Mouse (Mus musculus) hindbrain, embryonic 16.5 days (tissue): ENCODE results near the gene Endou. TPM values are rescaled to one million over a fixed set of nuclear protein-coding genes. Genes with fewer than 3 reads are reported as not detected.

Experiments used
- ATAC-seq: fragments of 200-750 bp; cut with Nextera tagmentation; 2 replicates; pipeline ENCODE4 v1.8.0; 2017; ENCODE audit warnings: moderate TSS enrichment, moderate library complexity
- H3K27ac ChIP-seq: fragments of 300-500 bp; sonication (generic); 2 replicates; pipeline ENCODE4 v1.5.1; 2014; ENCODE audit warnings: low read depth, mild to moderate bottlenecking, control low read depth, low read length, moderate library complexity
- H3K27me3 ChIP-seq: fragments of 300-500 bp; sonication (generic); replicated peaks from 2 replicates; pipeline ENCODE4 v1.6.1; 2014; ENCODE audit warnings: low read length; ENCODE audit not compliant: control insufficient read depth, insufficient read depth
- H3K36me3 ChIP-seq: fragments of 300-500 bp; sonication (generic); 2 replicates; pipeline ENCODE4 v1.6.1; 2014; ENCODE audit warnings: mild to moderate bottlenecking, low read length, moderate library complexity, mixed read lengths; ENCODE audit not compliant: control insufficient read depth, insufficient read depth
- H3K4me1 ChIP-seq: fragments of 300-500 bp; sonication (generic); 2 replicates; pipeline ENCODE4 v1.6.1; 2014; ENCODE audit warnings: low read depth, low read length; ENCODE audit not compliant: control insufficient read depth, insufficient read depth
- H3K4me2 ChIP-seq: fragments of 300-500 bp; sonication (generic); 2 replicates; pipeline ENCODE4 v1.6.1; 2014; ENCODE audit warnings: mild to moderate bottlenecking, low read length, control low read depth, moderate library complexity
- H3K4me3 ChIP-seq: fragments of 300-500 bp; sonication (generic); 2 replicates; pipeline ENCODE4 v1.5.1; 2014; ENCODE audit warnings: mild to moderate bottlenecking, low read length, control low read depth, moderate library complexity
- H3K9ac ChIP-seq: fragments of 300-500 bp; sonication (generic); 2 replicates; pipeline ENCODE4 v1.6.1; 2014; ENCODE audit warnings: low read depth, mild to moderate bottlenecking, control low read depth, low read length, moderate library complexity
- H3K9me3 ChIP-seq: fragments of 300-500 bp; sonication (generic); 2 replicates; pipeline ENCODE4 v1.6.1; 2014; ENCODE audit warnings: mild to moderate bottlenecking, low read length, moderate library complexity; ENCODE audit not compliant: control insufficient read depth
- WGBS: fragments of 180-500 bp; shearing (Covaris S2); extraction: QIAGEN DNeasy Blood & Tissue Kit; methylation state at CpG from one replicate; pipeline ENCODE4 v1.1.7; 2014; 5-methylcytosine and 5-hydroxymethylcytosine counted together
- polyA plus RNA-seq: library from polyadenylated mRNA; unstranded; fragments of >200 nt; fragmentation: Nextera tagmentation; extraction: Ambion mirVana; gene quantifications from 2 replicates; pipeline ENCODE4 v1.2.1, GENCODE M21; 2015

Gene Endou
- polyA plus RNA-seq, 1 experiment from 2014 or later: 0.14 TPM

- Histone ChIP-seq H3K9ac (no peak overlapping the region), H3K27ac (no peak overlapping the region), H3K4me2 (no peak overlapping the region), H3K9me3 (peaks cover 2% of the 10 kb centered on the region; the same call in 1 of the 2 replicates), H3K36me3 (no peaks in the 10 kb centered on the region), H3K4me3 (no peak overlapping the region), H3K27me3 (no peaks in the 10 kb centered on the region), H3K4me1 (peaks cover 6% of the 10 kb centered on the region)
- 68% methylated on average over 4 of the region's 4 CpGs for WGBS
- no peak for ATAC-seq
Observed at GRCm38 (mm10) chr15:97742600-97742999, 11.5 kb upstream of the Endou start.

- no peak overlapping the region for H3K4me3 ChIP-seq
- WGBS: 67% methylated on average over 7 of the region's 7 CpGs
- no peaks in the 10 kb centered on the region for H3K27me3 ChIP-seq
- H3K4me2 ChIP-seq: no peak overlapping the region
- no peak overlapping the region for H3K27ac ChIP-seq
- peaks cover 6% of the 10 kb centered on the region for H3K4me1 ChIP-seq
- ATAC-seq: no peak
- peaks cover 2% of the 10 kb centered on the region; the same call in 1 of the 2 replicates for H3K9me3 ChIP-seq
- H3K9ac ChIP-seq: no peak overlapping the region
- no peaks in the 10 kb centered on the region for H3K36me3 ChIP-seq
Observed at GRCm38 (mm10) chr15:97742074-97742473, 10.9 kb upstream of the Endou start.

- 83% methylated on average over 12 of the region's 12 CpGs for WGBS
- Histone ChIP-seq H3K27ac (no peak overlapping the region), H3K4me1 (peaks cover 6% of the 10 kb centered on the region), H3K4me2 (no peak overlapping the region), H3K36me3 (no peaks in the 10 kb centered on the region), H3K9ac (no peak overlapping the region), H3K27me3 (no peaks in the 10 kb centered on the region), H3K9me3 (peaks cover 2% of the 10 kb centered on the region; the same call in 1 of the 2 replicates), H3K4me3 (no peak overlapping the region)
- ATAC-seq: no peak
Observed at GRCm38 (mm10) chr15:97741662-97742061, 10.5 kb upstream of the Endou start.

- Histone ChIP-seq H3K36me3 (no peaks in the 10 kb centered on the region), H3K27me3 (no peaks in the 10 kb centered on the region), H3K9me3 (peaks cover 2% of the 10 kb centered on the region; the same call in 1 of the 2 replicates), H3K4me2 (no peak overlapping the region), H3K4me3 (no peak overlapping the region), H3K9ac (no peak overlapping the region), H3K27ac (no peak overlapping the region), H3K4me1 (peaks cover 5% of the 10 kb centered on the region)
- WGBS: 82% methylated on average over 9 of the region's 9 CpGs
- ATAC-seq: no peak
Observed at GRCm38 (mm10) chr15:97740283-97740732, 9.2 kb upstream of the Endou start.

GRCm38 (mm10) chr15:97738923-97739322 lies 7.8 kb upstream of the Endou start:
- no peak overlapping the region for H3K4me3 ChIP-seq
- no peaks in the 10 kb centered on the region for H3K27me3 ChIP-seq
- no peak for ATAC-seq
- H3K9ac ChIP-seq: no peak overlapping the region
- WGBS: 95% methylated on average over 7 of the region's 7 CpGs
- no peak overlapping the region for H3K4me2 ChIP-seq
- peaks cover 2% of the 10 kb centered on the region; the same call in 1 of the 2 replicates for H3K9me3 ChIP-seq
- no peak overlapping the region for H3K27ac ChIP-seq
- H3K4me1 ChIP-seq: peaks cover 3% of the 10 kb centered on the region
- no peaks in the 10 kb centered on the region for H3K36me3 ChIP-seq

GRCm38 (mm10) chr15:97731988-97732387 lies 849 bp upstream of the Endou start:
- ATAC-seq: no peak
- WGBS: 90% methylated on average over 11 of the region's 11 CpGs

GRCm38 (mm10) chr15:97730365-97730764 lies 774 bp downstream of the Endou start:
- no peak overlapping the region for H3K4me3 ChIP-seq
- no peak for ATAC-seq
- H3K4me1 ChIP-seq: no peaks in the 10 kb centered on the region
- no peak overlapping the region for H3K27ac ChIP-seq
- no peaks in the 10 kb centered on the region for H3K36me3 ChIP-seq
- no peak overlapping the region for H3K4me2 ChIP-seq
- no peaks in the 10 kb centered on the region for H3K27me3 ChIP-seq
- 44% methylated on average over 6 of the region's 6 CpGs for WGBS
- no peaks in the 10 kb centered on the region for H3K9me3 ChIP-seq
- H3K9ac ChIP-seq: no peak overlapping the region

More at GRCm38 (mm10) chr15:97731988-97732387, 849 bp upstream of the Endou start:
- Histone ChIP-seq H3K36me3 (no peaks in the 10 kb centered on the region), H3K9ac (no peak overlapping the region), H3K4me3 (no peak overlapping the region), H3K4me2 (no peak overlapping the region), H3K9me3 (no peaks in the 10 kb centered on the region), H3K27me3 (no peaks in the 10 kb centered on the region), H3K4me1 (no peaks in the 10 kb centered on the region), H3K27ac (no peak overlapping the region)

- Histone ChIP-seq H3K9ac (no peak overlapping the region), H3K4me3 (no peak overlapping the region), H3K27me3 (no peaks in the 10 kb centered on the region), H3K4me1 (no peaks in the 10 kb centered on the region), H3K4me2 (no peak overlapping the region), H3K27ac (no peak overlapping the region), H3K9me3 (no peaks in the 10 kb centered on the region), H3K36me3 (no peaks in the 10 kb centered on the region)
- no peak for ATAC-seq
- WGBS: 61% methylated on average over 7 of the region's 7 CpGs
Observed at GRCm38 (mm10) chr15:97728804-97729203, 2.3 kb downstream of the Endou start.

- Histone ChIP-seq H3K4me1 (no peaks in the 10 kb centered on the region), H3K4me2 (no peak overlapping the region), H3K4me3 (no peak overlapping the region), H3K27ac (no peak overlapping the region), H3K9me3 (no peaks in the 10 kb centered on the region), H3K9ac (no peak overlapping the region), H3K27me3 (no peaks in the 10 kb centered on the region), H3K36me3 (no peaks in the 10 kb centered on the region)
- no peak for ATAC-seq
- 86% methylated on average over 11 of the region's 11 CpGs for WGBS
Observed at GRCm38 (mm10) chr15:97728394-97728793, 2.7 kb downstream of the Endou start.

- H3K9me3 ChIP-seq: no peaks in the 10 kb centered on the region
- no peak overlapping the region for H3K4me2 ChIP-seq
- no peak overlapping the region for H3K9ac ChIP-seq
- no peaks in the 10 kb centered on the region for H3K27me3 ChIP-seq
- no peak for ATAC-seq
- H3K27ac ChIP-seq: no peak overlapping the region
- H3K4me3 ChIP-seq: no peak overlapping the region
- WGBS: 85% methylated on average over 5 of the region's 5 CpGs
- H3K4me1 ChIP-seq: no peaks in the 10 kb centered on the region
- H3K36me3 ChIP-seq: no peaks in the 10 kb centered on the region
Observed at GRCm38 (mm10) chr15:97727520-97727919, 3.6 kb downstream of the Endou start.
